Mouse (Mus musculus): ENCODE results near the gene Hp1bp3. TPM values are rescaled to one million over a fixed set of nuclear protein-coding genes. Genes with fewer than 3 reads are reported as not detected.
A peak's percentile ranks its signal among the peaks of the same experiment; 100 is the strongest.

Gene Hp1bp3
- polyA plus RNA-seq, 1 experiment from 2014 or later = 94.5 TPM

- Histone ChIP-seq H3K4me2 (no peak overlapping the region), H3K9ac (no peak overlapping the region), H3K9me3 (no peaks in the 10 kb centered on the region), H3K4me3 (no peak overlapping the region), H3K36me3 (peaks cover 58% of the 10 kb centered on the region), H3K27ac (replicated peaks) (no peak overlapping the region), H3K4me1 (peaks cover 46% of the 10 kb centered on the region), H3K27me3 (replicated peaks) (no peaks in the 10 kb centered on the region)
- no peak for ATAC-seq (ENCODE audit: extremely low read depth, insufficient number of reproducible peaks, low FRiP score, low TSS enrichment)
- WGBS = 81% methylated on average over 5 of the region's 5 CpGs
Measured at GRCm38 (mm10) chr4:138222396-138222795, 6.3 kb downstream of the Hp1bp3 start.

- WGBS = 83% methylated on average over 10 of the region's 10 CpGs
- peaks cover 71% of the 10 kb centered on the region for H3K36me3 ChIP-seq
Measured at GRCm38 (mm10) chr4:138223623-138224022, 7.5 kb downstream of the Hp1bp3 start.

DNA sequence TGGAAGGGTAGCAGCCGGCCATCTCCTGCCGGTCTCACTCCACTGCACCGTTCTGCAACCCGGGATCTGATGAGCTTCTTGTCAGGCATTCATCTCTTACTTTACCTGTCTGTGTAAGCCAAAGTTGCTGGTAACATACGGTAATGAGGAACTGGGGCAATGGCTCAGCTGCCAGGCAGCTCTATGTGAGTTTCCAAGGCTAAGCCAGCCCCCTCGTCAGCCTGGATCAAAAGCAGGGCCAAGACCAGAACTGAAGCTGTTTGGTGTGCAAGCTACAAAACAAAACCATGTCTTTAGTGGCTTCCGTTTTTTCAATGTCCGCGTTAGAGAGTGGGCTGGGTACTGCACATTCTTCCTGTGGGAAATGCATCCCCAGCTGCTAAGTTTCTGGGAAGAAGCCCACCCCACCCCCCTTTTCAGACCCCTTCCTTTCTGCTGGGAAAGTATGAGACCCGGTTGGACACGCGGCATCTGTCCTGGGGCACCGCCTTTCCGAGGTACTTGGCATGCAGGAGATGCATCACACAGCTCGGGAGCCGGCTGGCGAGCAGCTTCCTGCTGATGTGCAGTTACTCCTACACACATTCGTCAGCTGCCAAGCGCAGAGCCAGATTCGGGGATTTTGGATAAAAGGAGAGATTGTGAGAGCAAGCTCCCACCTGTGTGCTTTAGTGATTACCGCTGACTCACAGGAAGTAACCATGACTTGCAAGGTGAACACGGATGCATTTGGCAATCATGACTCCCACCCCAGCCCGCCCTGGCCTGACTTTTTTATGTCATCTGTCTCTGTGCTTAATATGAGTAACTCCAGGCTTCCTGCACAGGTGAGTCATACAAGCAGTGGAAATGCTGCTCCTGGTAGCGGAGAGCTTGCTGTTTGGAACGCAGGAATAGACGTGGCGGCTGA lies 30.9 kb downstream of the Hp1bp3 start:
- ATAC-seq (ENCODE audit: extremely low read depth, insufficient number of reproducible peaks, low FRiP score, low TSS enrichment) = no peak
- H3K9me3 ChIP-seq = no peaks in the 10 kb centered on the region
- H3K36me3 ChIP-seq = peaks cover 61% of the 10 kb centered on the region
- peaks cover 33% of the 10 kb centered on the region for H3K27me3 ChIP-seq (replicated peaks)
- no peak overlapping the region for H3K4me2 ChIP-seq
- no peak overlapping the region for H3K4me3 ChIP-seq
- peaks cover 29% of the 10 kb centered on the region for H3K4me1 ChIP-seq
- H3K27ac ChIP-seq (replicated peaks) = no peak overlapping the region
- WGBS = 58% methylated on average over 27 of the region's 27 CpGs
- no peak overlapping the region for H3K9ac ChIP-seq

More at GRCm38 (mm10) chr4:138223623-138224022, 7.5 kb downstream of the Hp1bp3 start:
- Histone ChIP-seq H3K4me1 (peaks cover 35% of the 10 kb centered on the region), H3K27me3 (replicated peaks) (no peaks in the 10 kb centered on the region), H3K4me2 (no peak overlapping the region), H3K27ac (replicated peaks) (no peak overlapping the region), H3K9me3 (no peaks in the 10 kb centered on the region), H3K4me3 (no peak overlapping the region), H3K9ac (no peak overlapping the region)
- ATAC-seq (ENCODE audit: extremely low read depth, insufficient number of reproducible peaks, low FRiP score, low TSS enrichment) = no peak

- ATAC-seq (ENCODE audit: extremely low read depth, insufficient number of reproducible peaks, low FRiP score, low TSS enrichment) = peak; percentile 66
- Histone ChIP-seq H3K4me2 (peak within 1 kb of the TSS; percentile 98), H3K4me3 (peak within 1 kb of the TSS; percentile 60), H3K36me3 (peaks cover 28% of the 10 kb centered on the region), H3K4me1 (peaks cover 35% of the 10 kb centered on the region), H3K27me3 (replicated peaks) (peaks cover 66% of the 10 kb centered on the region), H3K9me3 (no peaks in the 10 kb centered on the region), H3K27ac (replicated peaks) (no peak within 1 kb of the TSS), H3K9ac (peak within 1 kb of the TSS; percentile 76)
- WGBS = under 1% methylated on average over 68 of the region's 74 CpGs
Measured at GRCm38 (mm10) chr4:138250088-138250960, 34.2 kb downstream of the Hp1bp3 start, which contains the start of the genes Sh2d5 and Kif17. Gene Sh2d5, plus strand, starts transcription at chr4:138250403. Gene Kif17, plus strand, starts transcription at chr4:138250435.

GRCm38 (mm10) chr4:138251819-138252218 lies 35.7 kb downstream of the Hp1bp3 start:
- 0 out of 2 replicates have a peak, but pooled peaks have one; percentile 23 for ATAC-seq (ENCODE audit: extremely low read depth, insufficient number of reproducible peaks, low FRiP score, low TSS enrichment)
- no peaks in the 10 kb centered on the region for H3K9me3 ChIP-seq
- peak overlapping the region; percentile 54 for H3K9ac ChIP-seq
- peak overlapping the region; percentile 60 for H3K4me3 ChIP-seq
- H3K36me3 ChIP-seq = peaks cover 13% of the 10 kb centered on the region
- H3K27me3 ChIP-seq (replicated peaks) = peaks cover 78% of the 10 kb centered on the region
- 1% methylated on average over 14 of the region's 14 CpGs for WGBS
- H3K4me1 ChIP-seq = peaks cover 35% of the 10 kb centered on the region
- peak overlapping the region; percentile 98 for H3K4me2 ChIP-seq
- H3K27ac ChIP-seq (replicated peaks) = no peak overlapping the region

GRCm38 (mm10) chr4:138252231-138252630 lies 36.1 kb downstream of the Hp1bp3 start:
- Histone ChIP-seq H3K9me3 (no peaks in the 10 kb centered on the region), H3K4me2 (peak overlapping the region; percentile 98), H3K36me3 (peaks cover 9% of the 10 kb centered on the region), H3K4me3 (peak overlapping the region; percentile 60), H3K27me3 (replicated peaks) (peaks cover 81% of the 10 kb centered on the region), H3K9ac (peak overlapping the region; percentile 54), H3K27ac (replicated peaks) (no peak overlapping the region), H3K4me1 (peaks cover 35% of the 10 kb centered on the region)
- 22% methylated on average over 5 of the region's 5 CpGs for WGBS
- no peak for ATAC-seq (ENCODE audit: extremely low read depth, insufficient number of reproducible peaks, low FRiP score, low TSS enrichment)

- Histone ChIP-seq H3K27ac (replicated peaks) (no peak overlapping the region), H3K36me3 (no peaks in the 10 kb centered on the region; the same call in 1 of the 2 replicates), H3K9me3 (no peaks in the 10 kb centered on the region), H3K9ac (no peak overlapping the region), H3K27me3 (replicated peaks) (peaks cover 65% of the 10 kb centered on the region), H3K4me3 (no peak overlapping the region), H3K4me1 (peaks cover 8% of the 10 kb centered on the region), H3K4me2 (no peak overlapping the region)
- 76% methylated on average over 22 of the region's 22 CpGs for WGBS
- ATAC-seq (ENCODE audit: extremely low read depth, insufficient number of reproducible peaks, low FRiP score, low TSS enrichment) = no peak
Measured at GRCm38 (mm10) chr4:138257116-138257687, 41.1 kb downstream of the Hp1bp3 start.

- H3K4me3 ChIP-seq = no peak overlapping the region
- no peaks in the 10 kb centered on the region; the same call in 1 of the 2 replicates for H3K36me3 ChIP-seq
- H3K9ac ChIP-seq = no peak overlapping the region
- H3K9me3 ChIP-seq = no peaks in the 10 kb centered on the region
- peaks cover 61% of the 10 kb centered on the region for H3K27me3 ChIP-seq (replicated peaks)
- ATAC-seq (ENCODE audit: extremely low read depth, insufficient number of reproducible peaks, low FRiP score, low TSS enrichment) = no peak
- WGBS = 67% methylated on average over 7 of the region's 7 CpGs
- no peak overlapping the region for H3K27ac ChIP-seq (replicated peaks)
- H3K4me2 ChIP-seq = no peak overlapping the region
- H3K4me1 ChIP-seq = peaks cover 10% of the 10 kb centered on the region
Measured at GRCm38 (mm10) chr4:138258663-138259062, 42.6 kb downstream of the Hp1bp3 start.

DNA sequence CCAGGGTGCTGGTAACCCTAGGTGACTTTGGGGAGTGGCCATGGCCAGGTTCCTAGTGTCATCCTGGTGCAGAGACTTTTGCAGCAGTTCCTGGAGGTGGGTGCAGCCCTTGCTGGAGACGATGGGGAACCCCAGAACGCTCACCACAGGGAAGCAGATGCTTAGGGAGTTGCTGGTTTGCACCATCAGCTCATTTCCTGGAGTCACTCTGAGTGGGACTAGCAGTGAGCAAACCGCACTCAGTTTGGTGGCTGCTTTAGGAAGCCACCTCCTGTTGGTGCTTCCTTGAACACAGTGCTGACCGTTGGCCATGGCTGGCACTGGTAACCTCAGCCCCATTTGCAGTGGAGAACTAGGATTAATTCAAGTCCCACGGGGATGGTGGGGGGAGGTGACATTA lies 43.4 kb downstream of the Hp1bp3 start:
- ATAC-seq (ENCODE audit: extremely low read depth, insufficient number of reproducible peaks, low FRiP score, low TSS enrichment) = no peak
- WGBS = 71% methylated on average over 5 of the region's 5 CpGs
- Histone ChIP-seq H3K4me2 (no peak overlapping the region), H3K4me3 (no peak overlapping the region), H3K9ac (no peak overlapping the region), H3K9me3 (no peaks in the 10 kb centered on the region), H3K27ac (replicated peaks) (no peak overlapping the region), H3K4me1 (peaks cover 10% of the 10 kb centered on the region), H3K27me3 (replicated peaks) (peaks cover 61% of the 10 kb centered on the region), H3K36me3 (no peaks in the 10 kb centered on the region; the same call in 1 of the 2 replicates)

GRCm38 (mm10) chr4:138261843-138262681 lies 46.0 kb downstream of the Hp1bp3 start:
- no peaks in the 10 kb centered on the region; the same call in 1 of the 2 replicates for H3K36me3 ChIP-seq
- peak overlapping the region; percentile 76 for H3K9ac ChIP-seq
- peak; percentile 89 for ATAC-seq (ENCODE audit: extremely low read depth, insufficient number of reproducible peaks, low FRiP score, low TSS enrichment)
- no peaks in the 10 kb centered on the region for H3K9me3 ChIP-seq
- no peak overlapping the region for H3K27ac ChIP-seq (replicated peaks)
- H3K4me1 ChIP-seq = peaks cover 10% of the 10 kb centered on the region
- H3K27me3 ChIP-seq (replicated peaks) = peaks cover 46% of the 10 kb centered on the region
- peak overlapping the region; percentile 89 for H3K4me2 ChIP-seq
- peak overlapping the region; percentile 76 for H3K4me3 ChIP-seq
- WGBS = under 1% methylated on average over 73 of the region's 78 CpGs
